ENCODE assay signal across 10 mouse cellular contexts in the genomic region with DNA sequence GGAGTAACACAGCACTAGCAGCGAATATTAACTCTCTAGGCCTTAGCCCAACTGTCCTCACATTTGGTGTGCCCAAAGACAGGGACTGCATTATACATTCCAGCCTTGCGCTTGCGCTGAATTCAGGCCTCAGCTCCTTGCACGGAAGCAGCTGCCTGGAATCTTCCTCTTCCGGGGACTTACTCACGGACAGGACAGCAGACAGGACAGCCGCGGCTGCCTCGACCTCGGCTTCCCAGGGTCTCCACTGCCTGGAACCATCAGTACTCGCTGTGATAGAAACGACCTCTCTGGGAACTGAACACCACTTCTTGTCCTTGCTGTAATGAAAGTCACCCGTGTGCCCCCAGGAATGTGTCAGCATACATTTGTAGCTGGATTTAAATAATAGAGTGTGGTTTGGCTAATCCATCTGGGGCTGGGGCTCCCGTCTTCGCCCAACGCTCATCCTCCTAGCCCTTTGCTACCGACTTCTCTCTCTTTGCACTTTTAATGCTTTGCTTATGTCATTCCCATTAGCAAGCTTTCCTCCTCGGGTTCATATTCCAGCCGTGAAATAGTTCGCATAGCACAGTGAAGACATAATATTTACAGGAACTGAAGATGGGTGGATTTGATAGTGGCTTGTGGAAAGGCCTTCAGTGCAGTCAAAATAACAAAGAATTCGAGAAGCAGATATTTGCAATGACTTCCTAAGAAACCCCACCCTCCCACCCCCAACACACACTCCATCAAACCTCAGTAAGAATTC. TPM values are rescaled to one million over a fixed set of nuclear protein-coding genes. Genes with fewer than 3 reads are reported as not detected.
A peak's percentile ranks its signal among the peaks of the same experiment; 100 is the strongest.
DNase-seq lines count a peak whose midpoint lies in the region; ATAC-seq and TF ChIP-seq lines count a peak whose summit lies in the region.
"Had no signal": no experiment of that assay in that cellular context is flagged by ENCODE, and none has a peak within 500 bp of the region (broad histone marks: within the 10 kb centered on the region; RNA-seq: fewer than 3 reads in every experiment).

No protein-coding gene starts in this region.

- H3K27ac ChIP-seq in kidney, postnatal 0 days = peak overlapping the region; percentile 50; the same call in 1 of the 2 replicates
- H3K27ac ChIP-seq in brown adipose tissue, adult 24 weeks (replicated peaks; ENCODE audit: low read depth, low read length) = peak overlapping the region; percentile 75
- H3K27ac ChIP-seq in liver, postnatal 0 days (ENCODE audit: low read depth) = peak overlapping the region; percentile 57
- H3K27ac ChIP-seq: forebrain, embryonic 13.5 days had no signal

- 36% methylated on average over 21 of the region's 21 CpGs for WGBS in kidney, postnatal 0 days
- WGBS in liver, postnatal 0 days (ENCODE audit: insufficient replicate concordance) = 58% methylated on average over 21 of the region's 21 CpGs

- no peaks in the 10 kb centered on the region for H3K36me3 ChIP-seq in kidney, postnatal 0 days (ENCODE audit: insufficient read depth, low read length)
- H3K36me3 ChIP-seq in liver, postnatal 0 days (replicated peaks; ENCODE audit: insufficient read depth, low read length) = no peaks in the 10 kb centered on the region

- TF ChIP-seq CTCF in kidney, postnatal 0 days (IDR thresholded peaks at IDR 0.05; ENCODE audit: low read depth) = no peak
- no peak for TF ChIP-seq CTCF in liver, postnatal 0 days (IDR thresholded peaks at IDR 0.05; ENCODE audit: low read depth)

- peak; percentile 77 for DNase-seq in kidney, postnatal 0 days (ENCODE audit: low spot score)
- DNase-seq in kidney, adult 8-10 months = no peak
- peak; percentile 75 for DNase-seq in Muller cell, postnatal 12 days (ENCODE audit: inconsistent ontology term)
- DNase-seq in liver, postnatal 0 days = no peak
- DNase-seq in left cerebral cortex, postnatal 14 days (ENCODE audit: low spot score in 2 of 2) = no peak
- DNase-seq in gastrocnemius, postnatal 4 days (ENCODE audit: low spot score in 2 of 2) = no peak
- DNase-seq: adrenal gland, postnatal 25 days; cerebellum, adult 8-10 months had no signal

- no peaks in the 10 kb centered on the region for H3K9me3 ChIP-seq in kidney, postnatal 0 days (replicated peaks; ENCODE audit: low read length)
- H3K9me3 ChIP-seq in liver, postnatal 0 days (ENCODE audit: low read length) = no peaks in the 10 kb centered on the region
- H3K9me3 ChIP-seq: forebrain, embryonic 13.5 days had no signal

- no peak overlapping the region for H3K9ac ChIP-seq in kidney, postnatal 0 days (ENCODE audit: low read depth, low read length)
- H3K9ac ChIP-seq in liver, postnatal 0 days (replicated peaks) = no peak overlapping the region
- H3K9ac ChIP-seq: forebrain, embryonic 13.5 days had no signal

- TF ChIP-seq EP300 in liver, postnatal 0 days (IDR thresholded peaks at IDR 0.05; ENCODE audit: low read depth) = no peak

- ATAC-seq in kidney, postnatal 0 days (replicated peaks; ENCODE audit: low FRiP score, low read depth) = no peak
- no peak for ATAC-seq in liver, postnatal 0 days
- ATAC-seq: forebrain, embryonic 13.5 days had no signal

- H3K4me2 ChIP-seq in kidney, postnatal 0 days (ENCODE audit: low read length) = peak overlapping the region; percentile 15
- no peak overlapping the region for H3K4me2 ChIP-seq in liver, postnatal 0 days (ENCODE audit: low read depth, low read length)
- H3K4me2 ChIP-seq: forebrain, embryonic 13.5 days had no signal

- intact Hi-C loops in left cerebral cortex, postnatal 14 days (cut with DNase I) = no loop called here

- H3K4me3 ChIP-seq in kidney, postnatal 0 days (replicated peaks; ENCODE audit: low read depth, low read length) = no peak overlapping the region
- H3K4me3 ChIP-seq in brown adipose tissue, adult 24 weeks (ENCODE audit: insufficient read depth, low read depth, low read length) = peak overlapping the region; percentile 31; the same call in 1 of the 2 replicates
- H3K4me3 ChIP-seq in liver, postnatal 0 days (ENCODE audit: low read depth, low read length) = no peak overlapping the region
- H3K4me3 ChIP-seq: forebrain, embryonic 13.5 days had no signal

- H3K4me1 ChIP-seq in kidney, postnatal 0 days (replicated peaks; ENCODE audit: insufficient read depth, low read length) = peaks cover 20% of the 10 kb centered on the region
- peaks cover 8% of the 10 kb centered on the region for H3K4me1 ChIP-seq in brown adipose tissue, adult 24 weeks (ENCODE audit: control insufficient read depth, insufficient read depth, insufficient read length, low read length)
- H3K4me1 ChIP-seq in liver, postnatal 0 days (ENCODE audit: insufficient read depth) = no peaks in the 10 kb centered on the region

- H3K27me3 ChIP-seq in kidney, postnatal 0 days (ENCODE audit: insufficient read depth, low read length) = no peaks in the 10 kb centered on the region
- no peaks in the 10 kb centered on the region for H3K27me3 ChIP-seq in liver, postnatal 0 days (ENCODE audit: insufficient read depth, low read length)
- H3K27me3 ChIP-seq: forebrain, embryonic 13.5 days had no signal

RNA-seq across cellular contexts. Expression of a gene that starts 11.6 kb away (rescaled TPM):
- 3.5 and 3.9 TPM in 2 replicates for polyA plus RNA-seq in kidney, postnatal 0 days (2015; fragmentation: Nextera tagmentation; extraction: Ambion mirVana)
- 10.7 and 154 TPM in 2 replicates for polyA plus RNA-seq in brown adipose tissue, adult 24 weeks (2012; ENCODE audit: insufficient read depth, insufficient read length, missing spikeins)
- polyA plus RNA-seq in liver, postnatal 0 days (2015; fragmentation: Nextera tagmentation; extraction: Ambion mirVana) = 1.3 and 1.6 TPM in 2 replicates
- total RNA-seq in left cerebral cortex, postnatal 14 days (2021) = 10 to 100 TPM; 31.1 to 40.8 TPM
- total RNA-seq in gastrocnemius, postnatal 4 days (2021) = 10 to 100 TPM; 19.0 to 20.0 TPM

Comparison
In these comparisons a context has a peak if more than half of its experiments do, and no peak if none do; other contexts are left out.
1. DNase-seq: peak in kidney, postnatal 0 days (single experiment) and Muller cell, postnatal 12 days (single experiment); none in kidney, adult 8-10 months (0 of 2), liver, postnatal 0 days (single experiment), left cerebral cortex, postnatal 14 days (0 of 2) and gastrocnemius, postnatal 4 days (0 of 2).
2. Peak in every context shown above with its lines, with median percentiles within 50 percentile points of each other: H3K27ac ChIP-seq.